Mouse (Mus musculus) mouse embryonic stem cell (cell line): ENCODE data around the gene Ppp2r5b.

ENCODE experiments used
- in situ Hi-C, 2 experiments: fragments of 300-500 bp; cut with MboI; formaldehyde crosslinking; loops; 1 replicate in 1 of 2; 3 replicates in 1 of 2; pipeline ENCODE4 v1.14.3; 2019 to 2020; ENCODE audit warnings: low sequenced_read_pairs in 2 of 2, low pct_unique_long_range_greater_than_20kb in 1 of 2, mixed read lengths in 1 of 2; ENCODE audit not compliant: unreplicated experiment in 1 of 2

The Ppp2r5b gene

DNA sequence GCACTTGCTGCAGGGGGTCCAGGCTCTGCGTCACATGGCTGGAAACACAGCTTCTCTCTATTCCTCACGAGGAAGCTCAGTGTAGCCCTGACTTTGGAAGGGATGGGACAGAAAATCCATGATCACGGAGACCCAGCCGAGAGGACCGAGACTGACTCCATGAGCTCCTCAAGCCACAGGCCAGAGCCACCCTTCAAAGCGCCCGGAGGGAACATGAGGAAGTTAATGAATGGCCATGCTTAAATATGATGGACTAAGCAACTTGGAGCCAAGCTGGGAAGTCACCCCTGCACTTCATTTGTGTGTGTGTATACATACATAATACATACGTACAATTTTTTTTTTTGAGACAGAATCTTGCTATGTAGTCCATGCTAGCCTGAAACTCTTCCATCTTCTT lies 35.5 kb upstream of the Ppp2r5b start:
- in situ Hi-C loops: loop anchor here (5.0 kb wide), 1 partner anchor 36 kb away; the partner anchor contains the start of gene Cdc42bpg (in 2 of the 2)

DNA sequence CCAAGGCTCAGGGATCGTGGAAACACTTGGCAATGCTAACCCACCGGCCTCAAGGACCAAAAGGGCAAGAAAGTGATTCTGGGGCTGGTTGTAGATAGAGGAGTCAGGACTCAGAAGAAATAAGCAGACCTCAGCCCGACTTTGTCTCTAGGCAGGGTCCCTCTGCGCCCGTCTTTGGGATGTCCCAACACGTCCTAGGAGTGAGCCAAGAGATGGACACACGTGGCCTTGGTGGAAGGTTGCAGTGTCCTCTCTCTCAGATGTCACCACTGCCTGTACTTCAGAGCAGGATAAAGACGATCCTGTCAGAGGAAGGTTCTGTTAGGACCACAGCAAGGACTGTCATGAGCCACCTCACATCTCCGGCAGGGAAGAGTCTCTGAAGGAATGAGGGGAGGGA lies 35.0 kb upstream of the Ppp2r5b start:
- in situ Hi-C loops: loop anchor here (5.0 kb wide), 1 partner anchor 37 kb away; the partner anchor contains the start of gene Cdc42bpg (in 2 of the 2)

DNA sequence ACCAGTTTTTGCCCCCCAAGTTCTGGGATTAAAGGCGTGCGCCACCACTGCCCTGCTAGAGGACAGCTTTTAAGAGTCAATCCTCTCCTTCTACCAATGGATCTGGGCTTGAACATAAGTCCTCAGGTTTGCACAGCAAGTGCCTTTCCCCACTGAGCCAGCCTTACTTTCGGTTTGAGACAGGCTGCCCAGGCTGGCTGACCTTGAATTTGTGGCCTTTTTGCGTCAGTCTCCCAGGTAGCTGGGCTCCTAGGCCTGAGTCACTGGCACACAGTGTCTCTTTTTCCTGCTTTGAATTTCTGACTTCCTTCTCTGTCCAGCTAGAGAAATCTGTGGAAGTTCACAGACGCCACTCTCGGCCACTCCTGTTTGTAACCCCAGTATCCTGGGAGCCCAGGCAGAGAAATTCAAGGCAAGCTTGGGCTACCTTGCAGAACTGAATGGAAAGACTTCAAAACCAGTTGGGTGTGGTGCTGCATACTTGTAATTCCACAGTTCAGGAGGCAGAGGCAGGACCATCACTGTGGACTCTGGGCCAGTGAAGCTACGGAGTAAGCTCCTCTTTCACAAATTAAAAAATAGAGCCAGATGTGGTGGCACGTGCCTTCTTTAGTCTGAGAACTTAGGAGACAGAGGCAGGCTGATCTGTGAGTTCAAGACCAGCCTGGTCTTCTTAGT lies 34.3 kb upstream of the Ppp2r5b start:
- in situ Hi-C loops: loop anchor here (5.0 kb wide), 1 partner anchor 37 kb away; the partner anchor contains the start of gene Cdc42bpg (in 2 of the 2)

DNA sequence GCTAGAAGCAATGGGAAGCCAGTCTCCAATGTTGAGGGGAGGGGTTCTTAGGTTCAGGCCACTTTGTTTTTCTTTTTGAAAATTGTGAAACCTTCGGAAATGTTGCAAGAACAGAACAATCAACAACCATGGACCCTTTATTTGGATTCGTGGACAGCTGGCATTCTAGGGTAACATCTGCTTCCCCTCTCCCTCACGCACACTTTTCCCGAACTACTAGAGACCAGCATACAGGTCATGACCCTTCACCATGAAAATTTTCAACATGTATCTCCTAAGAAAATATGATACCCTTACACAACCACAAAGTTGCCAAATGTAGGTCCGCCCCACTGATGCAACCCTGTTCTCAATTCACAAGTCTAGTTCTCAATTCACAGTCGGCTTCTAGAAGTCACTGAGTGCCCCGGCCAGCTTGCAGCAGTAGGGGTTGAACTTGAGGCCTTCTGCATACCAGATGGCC lies 33.0 kb upstream of the Ppp2r5b start:
- in situ Hi-C loops: no loop called here

DNA sequence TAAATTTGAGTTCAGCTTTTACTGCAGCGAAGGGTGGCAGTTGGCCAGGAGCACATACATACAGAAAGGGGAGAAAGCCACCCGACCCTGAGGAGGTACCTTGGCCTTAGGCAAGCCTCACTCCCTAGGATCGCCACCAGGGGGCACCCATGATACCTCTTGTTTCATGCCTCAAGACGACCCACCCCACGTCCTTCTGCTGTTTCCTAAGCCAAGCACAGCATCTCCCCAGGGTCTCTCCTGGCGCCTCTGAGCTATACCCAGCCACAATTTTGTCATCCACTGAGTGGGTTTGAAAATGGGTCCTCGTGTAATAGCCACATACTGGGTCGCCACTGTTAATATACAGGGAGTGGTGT lies 32.5 kb upstream of the Ppp2r5b start:
- in situ Hi-C loops: no loop called here

DNA sequence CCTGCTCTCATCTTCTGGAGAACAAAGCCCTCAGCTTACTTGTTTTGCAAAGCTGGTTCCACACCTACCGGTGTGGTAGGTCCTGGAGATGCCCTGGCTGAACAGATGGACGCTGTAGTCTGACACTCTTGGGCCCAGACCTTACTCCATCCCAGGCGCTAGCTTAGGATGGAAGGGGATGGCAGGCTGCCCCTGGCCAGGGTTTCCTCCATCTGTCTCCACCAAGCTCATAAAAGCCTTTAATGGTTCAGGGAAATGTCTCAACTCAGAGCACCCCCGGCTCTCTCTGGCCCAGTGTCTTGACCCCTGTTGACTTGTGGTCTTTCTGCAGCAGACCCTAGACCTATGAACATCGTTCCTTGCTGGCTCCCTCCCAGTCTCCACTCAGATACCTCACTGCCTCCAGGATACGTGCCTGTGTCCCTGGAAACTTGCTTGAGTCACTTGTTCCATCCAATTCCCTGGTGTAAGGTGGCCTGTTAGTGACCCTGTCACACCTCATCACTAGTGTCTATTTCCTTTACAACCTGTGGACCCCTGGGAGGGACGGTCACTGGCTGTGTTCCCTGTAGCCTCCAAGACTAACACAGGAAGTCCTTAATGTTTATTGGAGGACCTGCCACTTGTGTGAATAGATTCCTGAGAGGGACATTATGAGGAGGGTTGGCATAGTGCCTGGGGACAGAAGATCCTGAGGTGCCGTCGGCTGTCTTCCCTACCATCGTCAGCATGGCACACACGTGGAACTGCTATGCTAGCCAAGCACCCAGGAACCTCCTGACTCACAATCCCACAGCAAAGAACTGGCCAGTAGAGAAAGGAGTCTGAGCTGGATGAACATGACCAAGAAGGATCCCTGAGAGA lies 31.9 kb upstream of the Ppp2r5b start:
- in situ Hi-C loops: no loop called here

DNA sequence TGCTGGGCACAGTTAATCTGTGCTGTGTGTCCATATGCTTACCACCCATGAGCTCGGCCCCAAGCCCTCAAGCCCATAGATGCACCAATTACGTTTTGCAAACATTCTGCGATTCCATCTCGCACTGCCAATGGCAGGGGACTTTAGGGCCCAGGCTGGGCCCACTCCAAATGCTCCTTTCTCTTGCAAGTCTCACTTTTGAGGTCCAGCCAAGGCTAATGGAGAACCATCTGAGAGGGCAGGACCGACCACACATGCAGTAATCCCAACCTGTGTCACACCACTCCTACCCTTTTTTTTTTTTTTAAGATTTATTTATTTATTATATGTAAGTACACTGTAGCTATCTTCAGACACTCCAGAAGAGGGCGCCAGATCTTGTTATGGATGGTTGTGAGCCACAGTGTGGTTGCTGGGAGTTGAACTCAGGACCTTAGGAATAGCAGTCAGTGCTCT lies 30.1 kb upstream of the Ppp2r5b start:
- in situ Hi-C loops: no loop called here

DNA sequence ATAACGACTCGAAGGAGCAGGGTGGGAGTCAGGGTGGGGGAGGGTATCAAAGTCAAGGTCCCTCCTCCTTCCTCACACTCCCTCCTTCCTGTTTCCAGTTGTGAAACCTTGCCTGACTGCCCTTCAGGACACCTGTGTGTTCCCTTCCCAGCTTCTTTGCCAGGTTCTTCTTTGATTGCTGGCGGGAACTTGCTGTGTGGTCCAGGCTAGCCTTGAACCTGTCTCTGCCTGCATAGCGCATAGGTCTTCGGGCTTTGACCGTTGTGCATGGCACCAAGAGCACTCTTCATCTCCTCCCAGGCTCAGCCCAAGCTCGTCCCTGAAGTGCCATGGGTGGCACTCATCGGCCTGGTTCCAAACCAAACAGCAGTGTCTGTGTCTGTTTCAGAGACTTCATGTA lies 29.3 kb upstream of the Ppp2r5b start:
- in situ Hi-C loops: no loop called here

DNA sequence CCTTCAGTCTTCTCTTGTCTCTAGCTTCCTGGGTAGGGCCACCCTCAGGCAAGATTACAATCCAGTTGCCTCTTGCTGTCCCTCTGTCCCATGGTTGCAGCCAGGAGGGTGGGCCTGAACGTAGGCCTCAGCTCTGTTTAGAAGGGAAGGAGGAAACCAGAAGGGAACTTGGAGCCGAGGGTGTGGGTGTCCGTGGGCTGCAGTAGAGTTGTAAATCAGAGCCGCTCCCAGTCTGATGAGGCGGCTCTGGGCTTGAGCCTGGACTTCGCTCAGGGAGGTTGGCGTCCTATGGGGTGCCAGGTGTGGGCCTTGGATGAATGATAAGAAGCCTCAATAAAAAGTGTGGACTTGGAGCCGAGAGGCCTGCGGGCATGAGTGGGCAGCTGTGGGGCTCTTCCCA lies 28.5 kb upstream of the Ppp2r5b start:
- in situ Hi-C loops: no loop called here

DNA sequence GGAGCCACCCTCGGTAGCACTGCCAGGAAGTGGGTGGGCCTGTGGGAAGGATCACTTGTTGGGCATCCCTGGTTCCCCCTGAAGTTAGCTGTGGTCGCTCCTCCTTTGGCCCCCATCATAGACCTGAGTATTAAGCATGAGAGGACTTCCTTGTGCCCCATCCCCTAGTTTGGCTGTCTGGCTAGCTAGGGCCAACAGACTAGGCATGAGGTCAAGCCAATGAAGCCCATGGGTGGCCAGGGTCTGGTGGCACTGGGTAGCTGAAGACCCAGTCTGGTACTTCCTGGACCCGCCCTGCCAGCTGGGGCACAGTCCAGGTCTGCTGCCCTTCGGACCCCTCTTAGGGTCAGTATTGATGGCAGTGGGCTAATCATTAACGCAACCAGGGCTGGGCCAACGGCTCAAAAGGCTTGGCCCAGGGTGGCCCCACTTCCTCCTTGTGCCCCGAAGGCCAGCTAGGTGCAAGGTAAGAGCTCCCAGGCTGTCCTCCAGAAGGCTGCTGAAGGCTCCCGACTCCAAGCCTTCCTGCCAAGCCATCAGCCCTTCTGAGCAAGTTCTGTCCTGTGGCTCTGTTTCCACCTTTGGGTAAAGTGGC lies 27.3 kb upstream of the Ppp2r5b start:
- in situ Hi-C loops: no loop called here

DNA sequence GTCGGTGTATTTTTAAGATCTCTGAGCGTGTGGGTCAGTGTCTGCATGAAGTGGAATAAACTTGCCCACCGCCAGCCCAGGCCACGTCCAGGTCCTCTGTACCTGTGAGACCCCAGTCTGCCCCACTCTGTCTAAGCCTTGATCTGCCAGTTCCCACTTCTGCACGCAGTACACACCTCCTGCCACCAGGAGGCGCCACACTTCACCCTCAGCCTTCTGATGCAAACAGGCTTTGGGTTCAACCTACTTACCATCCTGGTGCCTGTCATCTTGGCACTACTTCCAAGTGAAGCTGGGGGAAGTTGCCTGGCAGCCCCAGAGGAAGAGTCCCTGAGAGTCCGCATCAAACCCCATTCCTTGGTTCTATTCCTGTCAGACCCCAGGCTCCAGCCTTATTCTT lies 26.6 kb upstream of the Ppp2r5b start:
- in situ Hi-C loops: no loop called here

DNA sequence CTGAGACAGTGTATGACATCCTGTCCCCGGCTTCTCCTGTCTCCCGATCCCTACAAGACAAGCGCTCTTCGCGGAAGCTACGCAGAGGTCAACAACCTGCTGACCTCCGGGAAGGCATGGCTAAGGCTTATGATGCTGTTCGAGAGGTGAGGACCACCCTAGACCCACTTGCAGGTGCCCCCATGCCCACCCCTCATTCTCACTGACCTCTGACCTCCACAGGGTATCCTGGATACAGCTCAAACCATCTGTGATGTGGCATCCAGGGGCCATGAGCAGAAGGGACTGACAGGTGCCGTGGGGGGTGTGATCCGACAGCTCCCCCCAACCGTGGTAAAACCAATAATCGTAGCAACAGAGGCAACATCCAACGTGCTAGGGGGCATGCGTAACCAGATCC lies 25.7 kb upstream of the Ppp2r5b start:
- in situ Hi-C loops: no loop called here

DNA sequence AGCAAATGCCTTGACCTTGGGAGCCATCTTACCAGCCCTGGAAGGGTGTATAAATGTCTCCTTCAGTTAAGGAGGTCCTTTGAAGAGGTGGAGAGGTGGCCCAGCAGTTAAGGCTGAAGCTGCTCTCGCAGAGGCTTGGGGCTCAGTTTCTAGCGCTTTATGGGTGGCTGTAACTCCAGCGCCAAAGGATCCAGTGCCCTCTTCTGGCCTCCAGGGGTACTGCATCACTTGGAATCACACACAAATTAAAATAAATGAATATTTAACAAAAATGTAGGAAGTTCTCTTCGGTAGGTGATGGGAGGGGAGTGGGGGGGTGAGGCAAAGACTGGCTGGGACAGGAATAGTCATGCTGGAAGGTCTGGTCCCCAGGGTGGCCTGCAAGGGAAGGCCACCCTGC lies 25.3 kb upstream of the Ppp2r5b start:
- in situ Hi-C loops: no loop called here

DNA sequence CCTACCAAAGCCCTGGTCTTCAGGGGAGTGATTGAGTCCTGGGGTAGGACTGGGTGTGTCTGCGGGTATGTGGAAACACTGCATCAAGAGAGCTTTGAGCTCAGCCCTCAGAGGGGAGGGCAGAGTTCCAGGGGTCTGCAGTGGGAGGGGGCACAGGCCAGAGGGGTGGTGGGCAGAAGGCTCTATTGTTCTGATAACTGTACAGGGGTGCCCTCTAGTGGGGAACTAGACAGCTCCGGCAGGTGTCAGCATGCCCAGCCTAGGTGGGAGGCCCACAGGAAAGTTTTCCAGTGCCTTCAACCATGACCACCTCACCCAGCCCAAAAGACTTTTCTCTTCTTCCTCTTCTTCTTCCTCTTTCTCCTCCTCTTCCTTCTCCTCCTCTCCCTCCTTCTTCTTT lies 24.8 kb upstream of the Ppp2r5b start:
- in situ Hi-C loops: no loop called here

DNA sequence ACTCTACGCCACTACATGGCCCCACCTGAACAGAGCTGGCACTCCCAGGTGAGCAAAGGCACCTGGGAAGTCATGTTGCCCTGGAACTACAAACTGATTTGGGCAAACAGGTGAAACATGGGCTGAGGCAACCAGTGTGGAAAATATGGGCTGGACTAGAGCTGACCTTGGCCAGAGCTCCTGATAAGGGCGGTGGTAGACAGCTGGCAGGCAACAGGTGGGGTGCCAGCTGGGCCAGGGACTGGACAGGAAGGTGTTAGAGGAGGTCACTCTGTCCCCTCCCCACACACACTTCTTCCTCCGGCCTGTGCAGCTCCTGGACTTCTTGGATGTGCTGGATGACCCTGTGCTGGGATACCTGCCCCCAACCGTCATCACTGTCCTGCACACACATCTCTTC lies 17.3 kb upstream of the Ppp2r5b start:
- in situ Hi-C loops: no loop called here

DNA sequence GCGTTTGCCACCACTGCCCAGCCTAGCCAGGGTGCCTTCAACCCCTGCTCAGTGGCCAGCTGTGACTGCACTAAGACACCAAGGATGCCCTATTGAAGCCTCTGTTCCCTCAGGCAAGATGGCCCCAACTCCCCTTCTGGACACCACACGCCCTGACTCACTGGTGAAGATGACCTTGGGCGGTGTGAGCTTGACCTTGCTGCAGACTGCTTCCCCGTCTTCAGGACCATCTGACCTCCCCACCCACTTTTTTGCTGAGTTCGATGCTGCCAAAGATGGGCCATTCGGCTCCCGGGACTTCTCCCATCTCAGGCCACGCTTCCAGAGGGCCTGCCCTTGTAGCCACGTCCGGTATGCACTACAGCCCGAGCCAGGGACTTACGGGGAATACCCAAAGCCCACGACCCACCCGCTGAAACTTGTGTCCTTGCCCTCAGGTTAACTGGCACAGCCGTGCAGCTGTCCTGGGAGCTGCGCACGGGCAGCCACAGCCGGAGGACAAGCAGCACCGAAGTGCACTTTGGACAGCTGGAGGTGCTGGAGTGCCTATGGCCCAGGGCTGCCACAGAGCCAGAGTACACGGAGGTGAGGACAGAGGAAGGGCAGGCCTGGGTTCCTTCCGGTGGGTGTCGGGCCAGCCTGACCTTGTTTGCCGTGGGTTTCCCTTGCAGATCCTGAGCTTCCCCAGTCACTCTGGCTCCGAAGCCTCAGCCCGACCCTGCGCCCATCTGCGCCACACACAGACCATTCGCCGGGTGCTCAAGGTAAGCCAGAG lies 12.0 kb upstream of the Ppp2r5b start:
- in situ Hi-C loops: no loop called here

DNA sequence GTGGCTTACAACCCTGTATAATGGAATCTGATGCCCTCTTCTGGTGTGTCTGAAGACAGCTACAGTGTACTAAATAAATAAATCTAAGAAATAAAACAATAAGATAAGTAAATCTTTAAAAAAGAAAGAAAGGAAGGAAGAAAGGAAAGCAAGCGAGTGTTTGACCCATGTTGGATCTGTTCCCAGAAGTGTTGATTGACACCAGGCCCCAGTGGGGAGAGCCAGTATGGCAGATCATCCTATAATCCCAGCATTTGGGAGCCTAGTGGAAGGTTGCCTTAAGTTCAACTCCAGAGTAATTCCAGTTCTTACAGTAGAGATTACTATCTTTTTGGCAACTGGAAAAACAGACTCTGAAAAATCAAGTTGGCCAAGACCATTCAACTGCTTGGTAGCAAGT lies 10.1 kb upstream of the Ppp2r5b start:
- in situ Hi-C loops: no loop called here

DNA sequence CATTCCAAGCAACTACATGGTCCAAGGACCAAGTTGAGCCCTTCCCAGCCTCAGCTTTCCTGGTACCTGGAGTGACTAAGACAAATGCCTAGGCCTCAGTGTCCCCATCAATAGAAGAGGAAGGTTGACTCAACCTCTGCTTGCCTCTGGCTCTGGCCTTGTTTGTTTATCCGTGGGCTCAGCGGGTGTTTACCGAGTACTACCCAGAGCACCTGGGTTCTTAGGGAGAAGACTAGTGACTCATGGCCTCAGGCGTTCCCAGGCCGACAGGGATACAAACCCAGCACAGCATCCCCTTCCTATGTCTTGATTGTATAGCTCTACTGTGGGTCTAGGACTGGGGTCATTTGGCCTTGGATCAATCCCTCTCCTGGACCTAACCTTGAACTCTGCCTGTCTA lies 7.6 kb upstream of the Ppp2r5b start:
- in situ Hi-C loops: no loop called here

DNA sequence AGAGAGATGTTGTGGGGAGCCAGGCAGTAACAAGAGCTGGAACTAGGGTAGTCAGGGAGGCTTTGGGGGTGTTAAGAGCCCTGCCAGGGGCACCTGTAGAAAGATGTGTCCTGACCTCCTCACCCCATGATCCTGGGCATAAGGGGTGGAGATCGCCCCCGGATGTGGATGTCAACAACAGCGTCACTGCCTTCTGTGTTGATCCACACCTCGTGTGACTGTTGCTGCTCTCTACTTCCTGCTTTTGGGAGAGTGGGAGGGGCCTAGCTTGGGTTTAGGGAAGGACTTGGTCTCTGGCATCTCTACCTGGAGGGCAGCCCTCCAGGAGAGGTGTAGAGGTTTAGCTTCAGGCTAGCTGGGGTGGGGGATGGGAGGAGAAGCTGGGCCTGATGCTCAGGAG lies 6.6 kb upstream of the Ppp2r5b start:
- in situ Hi-C loops: no loop called here
